Mouse (Mus musculus) neural tube, embryonic 12.5 days (tissue): ENCODE measurements around the gene Bivm. TPM values are rescaled to one million over a fixed set of nuclear protein-coding genes. Genes with fewer than 3 reads are reported as not detected.
A peak's percentile ranks its signal among the peaks of the same experiment; 100 is the strongest.

Experiments
- ATAC-seq: fragments of 200-750 bp; cut with Nextera tagmentation; 2 replicates; pipeline ENCODE4 v1.8.0; 2017; ENCODE audit warnings: low read depth, mild to moderate bottlenecking, moderate TSS enrichment, moderate library complexity; ENCODE audit not compliant: low FRiP score
- H3K27ac ChIP-seq: fragments of 300-500 bp; sonication (generic); 2 replicates; pipeline ENCODE4 v1.5.1; 2016
- H3K27me3 ChIP-seq: fragments of 300-500 bp; sonication (generic); replicated peaks from 2 replicates; pipeline ENCODE4 v1.6.1; 2016; ENCODE audit warnings: mild to moderate bottlenecking
- H3K36me3 ChIP-seq: fragments of 300-500 bp; sonication (generic); 2 replicates; pipeline ENCODE4 v1.6.1; 2016; ENCODE audit warnings: mild to moderate bottlenecking
- H3K4me1 ChIP-seq: fragments of 300-500 bp; sonication (generic); 2 replicates; pipeline ENCODE4 v1.6.1; 2016
- H3K4me2 ChIP-seq: fragments of 300-500 bp; sonication (generic); replicated peaks from 2 replicates; pipeline ENCODE4 v1.6.1; 2016; ENCODE audit warnings: mild to moderate bottlenecking
- H3K4me3 ChIP-seq: fragments of 300-500 bp; sonication (generic); 2 replicates; pipeline ENCODE4 v1.5.1; 2016
- H3K9ac ChIP-seq: fragments of 300-500 bp; sonication (generic); 2 replicates; pipeline ENCODE4 v1.6.1; 2016; ENCODE audit warnings: mild to moderate bottlenecking
- H3K9me3 ChIP-seq: fragments of 300-500 bp; sonication (generic); 2 replicates; pipeline ENCODE4 v1.6.1; 2016; ENCODE audit warnings: mild to moderate bottlenecking
- WGBS: fragments of 180-500 bp; shearing (Covaris S2); methylation state at CpG from one replicate; pipeline ENCODE4 v1.1.7; 2016; 5-methylcytosine and 5-hydroxymethylcytosine counted together
- polyA plus RNA-seq: library from polyadenylated mRNA; unstranded; fragments of >200 nt; fragmentation: Nextera tagmentation; extraction: Ambion mirVana; gene quantifications from 2 replicates; pipeline ENCODE4 v1.2.1, GENCODE M21; 2016

The Bivm gene
- polyA plus RNA-seq, 1 experiment from 2014 or later: 31.9 TPM

DNA sequence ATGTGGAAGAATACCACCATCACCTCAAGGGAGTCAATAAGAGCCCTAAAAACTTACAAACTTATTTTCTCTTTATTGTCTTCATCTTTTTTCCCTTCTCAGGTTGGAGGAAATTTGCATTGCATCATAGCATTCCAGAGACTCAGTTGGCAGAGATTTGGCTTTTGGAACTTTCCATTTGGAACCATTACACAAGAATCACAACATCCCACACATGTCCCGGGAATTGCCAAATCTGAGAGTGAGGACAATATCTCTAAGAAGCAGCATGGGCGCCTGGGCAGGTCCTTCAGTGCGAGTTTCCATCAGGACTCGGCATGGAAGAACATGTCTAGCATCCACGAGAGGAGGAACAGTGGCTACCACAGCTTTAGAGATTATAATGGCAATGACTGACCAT is 24.0 kb downstream of the Bivm start:
- no peak overlapping the region for H3K9ac ChIP-seq
- no peak overlapping the region for H3K4me2 ChIP-seq
- H3K4me3 ChIP-seq: no peak overlapping the region
- no peaks in the 10 kb centered on the region for H3K27me3 ChIP-seq
- peaks cover 39% of the 10 kb centered on the region for H3K36me3 ChIP-seq
- H3K4me1 ChIP-seq: peaks cover 4% of the 10 kb centered on the region; the same call in 1 of the 2 replicates
- no peaks in the 10 kb centered on the region for H3K9me3 ChIP-seq
- 90% methylated on average over 5 of the region's 5 CpGs for WGBS
- no peak overlapping the region for H3K27ac ChIP-seq
- ATAC-seq: no peak

DNA sequence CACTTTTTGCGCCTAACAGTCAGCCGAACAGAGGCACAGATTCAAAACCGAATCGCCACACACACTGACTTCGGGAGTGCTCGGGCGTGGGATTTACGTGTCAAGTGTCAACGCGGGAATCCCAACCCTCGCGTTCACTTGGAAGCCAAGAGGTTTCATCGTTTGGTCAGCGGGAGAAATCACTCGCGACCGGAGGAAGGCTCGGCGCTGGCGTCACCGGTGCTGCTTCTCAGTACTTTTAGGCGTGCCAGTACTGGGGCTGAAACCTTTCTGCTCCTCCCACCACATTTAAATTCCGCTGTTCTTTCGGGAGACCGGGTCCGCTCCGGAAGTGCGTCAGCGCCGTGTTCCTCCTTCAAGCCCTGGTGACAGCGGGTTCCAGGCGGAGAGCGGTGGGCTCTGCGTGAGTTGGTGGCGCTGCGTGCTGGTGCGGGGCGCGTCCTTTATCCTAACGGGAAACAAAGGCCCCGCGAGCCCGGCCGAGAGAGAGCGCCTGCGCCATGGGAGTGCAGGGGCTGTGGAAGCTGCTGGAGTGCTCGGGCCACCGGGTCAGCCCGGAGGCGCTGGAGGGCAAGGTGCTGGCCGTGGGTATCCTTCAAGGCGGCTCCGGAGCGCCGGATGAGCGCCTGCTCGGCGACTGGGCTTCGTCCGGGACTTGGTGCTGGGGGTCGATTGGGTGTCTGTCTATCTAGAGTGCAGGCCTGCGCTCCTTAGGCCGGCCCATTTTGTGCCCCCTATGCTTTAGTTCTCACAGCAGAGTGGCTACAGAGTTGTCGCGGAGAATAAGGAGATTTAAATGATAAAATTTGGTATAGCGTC is 29.0 kb downstream of the Bivm start, which contains the start of gene Ercc5:
Gene Ercc5 (plus strand): TSS at position 182 of the 819 bp plus-strand sequence.
- WGBS: under 1% methylated on average over 66 of the region's 66 CpGs
- no peaks in the 10 kb centered on the region for H3K27me3 ChIP-seq
- peak; percentile 96 for ATAC-seq

DNA sequence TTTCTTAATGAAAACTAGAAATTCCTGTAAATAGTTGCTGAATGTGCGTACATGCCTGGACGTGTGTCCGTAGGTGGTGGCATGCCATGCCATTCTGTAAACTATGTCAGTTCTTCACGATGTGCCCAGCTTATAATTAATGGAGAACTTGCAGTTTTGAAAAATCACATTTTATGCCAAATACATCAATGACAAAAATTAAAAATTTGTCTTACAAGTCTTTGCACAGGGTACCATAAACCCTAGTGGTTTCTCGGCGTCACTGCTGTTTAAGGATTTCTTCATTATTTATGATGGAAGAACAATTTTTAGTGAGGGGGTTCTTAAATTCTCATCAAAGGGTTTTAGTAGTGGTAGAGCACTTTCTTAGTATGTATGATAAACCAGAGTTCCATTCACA is 29.9 kb downstream of the Bivm start:
- H3K9ac ChIP-seq: peak overlapping the region; percentile 93
- peaks cover 3% of the 10 kb centered on the region; the same call in 1 of the 2 replicates for H3K36me3 ChIP-seq
- no peaks in the 10 kb centered on the region for H3K9me3 ChIP-seq
- H3K4me3 ChIP-seq: peak overlapping the region; percentile 85
- no peak overlapping the region for H3K27ac ChIP-seq
- H3K27me3 ChIP-seq: no peaks in the 10 kb centered on the region
- 0 out of 2 replicates have a peak, but pooled peaks have one; percentile 4 for ATAC-seq
- H3K4me2 ChIP-seq: peak overlapping the region; percentile 67
- H3K4me1 ChIP-seq: peaks cover 10% of the 10 kb centered on the region; the same call in 1 of the 2 replicates
- WGBS: 38% methylated on average over 6 of the region's 6 CpGs

More for the DNA sequence above, 29.0 kb downstream of the Bivm start, which contains the start of gene Ercc5:
- Histone ChIP-seq H3K4me1 (peaks cover 10% of the 10 kb centered on the region; the same call in 1 of the 2 replicates), H3K36me3 (peaks cover 11% of the 10 kb centered on the region; the same call in 1 of the 2 replicates), H3K27ac (peak within 1 kb of the TSS; percentile 99), H3K9me3 (no peaks in the 10 kb centered on the region), H3K9ac (peak within 1 kb of the TSS; percentile 93), H3K4me3 (peak within 1 kb of the TSS; percentile 85), H3K4me2 (peak within 1 kb of the TSS; percentile 67)

- no peaks in the 10 kb centered on the region for H3K4me1 ChIP-seq
- no peaks in the 10 kb centered on the region for H3K27me3 ChIP-seq
- no peak overlapping the region for H3K4me3 ChIP-seq
- no peak overlapping the region for H3K9ac ChIP-seq
- H3K4me2 ChIP-seq: no peak overlapping the region
- H3K36me3 ChIP-seq: peaks cover 24% of the 10 kb centered on the region
- H3K9me3 ChIP-seq: no peaks in the 10 kb centered on the region
- no peak for ATAC-seq
- 98% methylated on average over 4 of the region's 4 CpGs for WGBS
- no peak overlapping the region for H3K27ac ChIP-seq
Measured at GRCm38 (mm10) chr1:44155287-44155686, 36.5 kb downstream of the Bivm start.

DNA sequence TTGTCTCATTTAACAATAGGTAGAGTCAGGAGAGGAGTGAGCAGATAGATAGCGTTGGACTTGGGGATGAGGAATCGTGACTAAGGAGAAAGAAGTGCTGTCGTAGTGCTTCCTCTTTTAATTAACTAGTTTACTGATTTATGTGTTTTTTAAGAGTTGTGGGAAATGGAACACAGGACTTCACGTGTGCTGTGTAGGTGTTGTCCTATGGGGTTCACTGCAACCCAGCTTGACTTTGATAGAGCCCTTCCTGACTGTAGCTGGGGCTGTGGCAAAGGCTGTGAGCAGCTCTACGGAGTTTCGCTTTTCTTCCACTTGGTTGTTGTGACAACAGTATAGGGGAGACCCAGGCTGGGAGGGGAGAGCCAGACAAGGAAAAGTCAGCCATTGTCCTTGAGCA is 39.6 kb downstream of the Bivm start:
- 89% methylated on average over 6 of the region's 6 CpGs for WGBS

DNA sequence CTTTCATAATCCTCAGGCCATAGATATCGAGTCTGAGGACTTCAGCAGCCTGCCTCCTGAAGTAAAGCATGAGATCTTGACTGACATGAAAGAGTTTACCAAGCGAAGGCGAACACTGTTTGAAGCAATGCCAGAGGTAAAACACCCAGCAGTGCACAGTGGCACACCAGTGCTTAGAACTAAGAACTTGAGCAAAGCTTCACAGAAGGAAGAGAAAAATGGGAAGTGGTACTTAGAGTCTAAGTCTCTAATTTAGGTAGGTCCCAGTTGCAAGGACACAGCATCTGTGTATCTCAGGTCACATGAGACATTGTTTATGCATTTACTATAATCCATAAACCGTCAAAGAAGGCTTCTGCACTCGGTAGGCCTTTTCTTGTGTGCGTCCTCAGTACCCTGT is 43.1 kb downstream of the Bivm start:
- H3K9me3 ChIP-seq: no peaks in the 10 kb centered on the region
- H3K36me3 ChIP-seq: peaks cover 75% of the 10 kb centered on the region
- H3K4me1 ChIP-seq: no peaks in the 10 kb centered on the region
- no peaks in the 10 kb centered on the region for H3K27me3 ChIP-seq
- no peak for ATAC-seq
- no peak overlapping the region for H3K27ac ChIP-seq
- no peak overlapping the region for H3K4me3 ChIP-seq
- H3K4me2 ChIP-seq: no peak overlapping the region
- 98% methylated on average over 6 of the region's 6 CpGs for WGBS
- no peak overlapping the region for H3K9ac ChIP-seq

More for the DNA sequence above, 39.6 kb downstream of the Bivm start:
- H3K36me3 ChIP-seq: peaks cover 48% of the 10 kb centered on the region
- no peaks in the 10 kb centered on the region for H3K27me3 ChIP-seq
- H3K4me3 ChIP-seq: no peak overlapping the region
- H3K9ac ChIP-seq: no peak overlapping the region
- no peaks in the 10 kb centered on the region for H3K4me1 ChIP-seq
- no peak overlapping the region for H3K4me2 ChIP-seq
- no peaks in the 10 kb centered on the region for H3K9me3 ChIP-seq
- ATAC-seq: no peak
- H3K27ac ChIP-seq: no peak overlapping the region

- peaks cover 81% of the 10 kb centered on the region for H3K36me3 ChIP-seq
Measured at GRCm38 (mm10) chr1:44162389-44162788, 43.6 kb downstream of the Bivm start.

DNA sequence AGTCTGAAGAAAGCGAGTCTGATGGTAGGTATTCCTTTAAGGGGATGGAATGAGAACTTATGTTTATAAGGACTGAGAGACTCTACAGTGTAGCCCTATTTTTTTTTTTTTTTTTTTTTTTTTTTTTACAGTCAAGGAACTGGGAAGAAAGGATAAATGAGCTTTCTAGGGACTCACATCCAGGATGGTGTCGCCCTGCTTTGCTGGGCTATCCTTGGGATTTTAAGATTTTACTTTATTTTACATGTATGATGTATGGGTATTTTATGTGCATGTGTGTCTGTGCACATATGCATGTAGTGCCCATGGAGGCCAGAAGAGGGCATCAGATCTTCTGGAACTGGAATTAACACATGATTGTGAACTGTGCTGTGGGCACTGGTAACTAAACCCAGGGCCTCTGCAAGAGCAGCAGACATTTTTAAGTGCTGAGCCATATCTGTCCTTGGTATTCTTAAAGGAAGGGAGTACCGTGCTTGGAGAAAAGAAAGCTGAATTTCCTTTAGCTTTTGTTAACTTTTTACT is 49.2 kb downstream of the Bivm start:
- Histone ChIP-seq H3K4me3 (no peak overlapping the region), H3K36me3 (peaks cover 76% of the 10 kb centered on the region), H3K9ac (no peak overlapping the region), H3K9me3 (peaks cover 12% of the 10 kb centered on the region; the same call in 1 of the 2 replicates), H3K27me3 (no peaks in the 10 kb centered on the region), H3K27ac (no peak overlapping the region), H3K4me1 (no peaks in the 10 kb centered on the region), H3K4me2 (no peak overlapping the region)
- 96% methylated on average over 3 of the region's 3 CpGs for WGBS
- no peak for ATAC-seq

More at GRCm38 (mm10) chr1:44162389-44162788, 43.6 kb downstream of the Bivm start:
- ATAC-seq: no peak
- no peak overlapping the region for H3K9ac ChIP-seq
- H3K27me3 ChIP-seq: no peaks in the 10 kb centered on the region
- 0 out of 2 replicates have a peak, but pooled peaks cover under 1% of the 10 kb centered on the region for H3K9me3 ChIP-seq
- H3K4me3 ChIP-seq: no peak overlapping the region
- no peaks in the 10 kb centered on the region for H3K4me1 ChIP-seq
- H3K27ac ChIP-seq: no peak overlapping the region
- no peak overlapping the region for H3K4me2 ChIP-seq
- WGBS: 95% methylated on average over 5 of the region's 5 CpGs

GRCm38 (mm10) chr1:44172656-44173055 is 53.9 kb downstream of the Bivm start:
- Histone ChIP-seq H3K4me1 (no peaks in the 10 kb centered on the region), H3K4me3 (no peak overlapping the region), H3K9ac (no peak overlapping the region), H3K27ac (no peak overlapping the region), H3K36me3 (peaks cover 81% of the 10 kb centered on the region), H3K9me3 (peaks cover 9% of the 10 kb centered on the region; the same call in 1 of the 2 replicates), H3K27me3 (no peaks in the 10 kb centered on the region), H3K4me2 (no peak overlapping the region)
- no peak for ATAC-seq
- 93% methylated on average over 4 of the region's 4 CpGs for WGBS

GRCm38 (mm10) chr1:44173903-44174302 is 55.1 kb downstream of the Bivm start:
- H3K36me3 ChIP-seq: peaks cover 82% of the 10 kb centered on the region

DNA sequence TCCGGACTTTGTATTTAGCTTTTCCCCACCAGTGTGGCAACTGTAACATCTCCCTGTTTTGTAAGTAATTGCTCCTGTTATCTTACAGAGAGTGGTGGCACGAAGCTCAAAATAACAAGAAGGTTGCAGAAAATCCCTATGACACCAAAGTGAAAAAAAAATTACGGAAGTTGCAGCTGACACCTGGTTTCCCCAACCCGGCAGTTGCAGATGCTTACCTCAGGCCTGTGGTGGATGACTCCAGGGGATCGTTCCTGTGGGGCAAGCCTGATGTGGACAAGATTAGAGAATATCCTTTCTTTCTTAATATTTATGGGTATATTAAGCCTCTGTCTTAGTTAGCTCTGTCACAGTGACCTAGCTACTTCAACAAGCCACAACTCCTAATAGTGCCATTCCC is 59.3 kb downstream of the Bivm start:
- Histone ChIP-seq H3K9me3 (no peaks in the 10 kb centered on the region), H3K4me1 (no peaks in the 10 kb centered on the region), H3K4me3 (no peak overlapping the region), H3K27me3 (no peaks in the 10 kb centered on the region), H3K36me3 (peaks cover 69% of the 10 kb centered on the region), H3K4me2 (no peak overlapping the region), H3K27ac (no peak overlapping the region), H3K9ac (no peak overlapping the region)
- WGBS: 94% methylated on average over 5 of the region's 5 CpGs
- ATAC-seq: no peak

More at GRCm38 (mm10) chr1:44173903-44174302, 55.1 kb downstream of the Bivm start:
- no peak overlapping the region for H3K27ac ChIP-seq
- WGBS: 88% methylated on average over 8 of the region's 8 CpGs
- ATAC-seq: no peak
- peaks cover 8% of the 10 kb centered on the region; the same call in 1 of the 2 replicates for H3K9me3 ChIP-seq
- H3K9ac ChIP-seq: no peak overlapping the region
- no peaks in the 10 kb centered on the region for H3K4me1 ChIP-seq
- H3K4me3 ChIP-seq: no peak overlapping the region
- H3K27me3 ChIP-seq: no peaks in the 10 kb centered on the region
- no peak overlapping the region for H3K4me2 ChIP-seq

- H3K36me3 ChIP-seq: peaks cover 5% of the 10 kb centered on the region
- H3K4me3 ChIP-seq: no peak overlapping the region
- H3K9me3 ChIP-seq: no peaks in the 10 kb centered on the region
- no peak overlapping the region for H3K9ac ChIP-seq
- no peaks in the 10 kb centered on the region for H3K4me1 ChIP-seq
- H3K27me3 ChIP-seq: no peaks in the 10 kb centered on the region
- H3K4me2 ChIP-seq: no peak overlapping the region
- no peak overlapping the region for H3K27ac ChIP-seq
- ATAC-seq: no peak
Measured at GRCm38 (mm10) chr1:44186396-44186795, 67.6 kb downstream of the Bivm start.
